Mouse (Mus musculus): ENCODE data around the gene Patl1. TPM values are rescaled to one million over a fixed set of nuclear protein-coding genes. Genes with fewer than 3 reads are reported as not detected.
"Not testable (repeated sequence)": the region's sequence is repeated elsewhere in the genome, so short reads cannot be mapped to it uniquely, and the experiment has no call there.

Patl1 gene
- polyA plus RNA-seq (2015; fragmentation: Nextera tagmentation; extraction: Ambion mirVana): 15.5 and 16.4 TPM in 2 replicates

- Histone ChIP-seq H3K4me3 (peak within 1 kb of the TSS; percentile 92), H3K4me2 (peak within 1 kb of the TSS; percentile 72), H3K27me3 (no peaks in the 10 kb centered on the region), H3K27ac (peak within 1 kb of the TSS; percentile 93), H3K9ac (peak within 1 kb of the TSS; percentile 90), H3K4me1 (peaks cover 9% of the 10 kb centered on the region), H3K36me3 (peaks cover 7% of the 10 kb centered on the region; the same call in 1 of the 2 replicates), H3K9me3 (no peaks in the 10 kb centered on the region)
- ATAC-seq (ENCODE audit: insufficient number of reproducible peaks, low FRiP score, low TSS enrichment, low read depth): peak; percentile 99
- WGBS: under 1% methylated on average over 53 of the region's 53 CpGs
Measured at GRCm38 (mm10) chr19:11912037-11912532, at the start of gene Patl1. Gene Patl1, plus strand, starts transcription at chr19:11912399.

DNA sequence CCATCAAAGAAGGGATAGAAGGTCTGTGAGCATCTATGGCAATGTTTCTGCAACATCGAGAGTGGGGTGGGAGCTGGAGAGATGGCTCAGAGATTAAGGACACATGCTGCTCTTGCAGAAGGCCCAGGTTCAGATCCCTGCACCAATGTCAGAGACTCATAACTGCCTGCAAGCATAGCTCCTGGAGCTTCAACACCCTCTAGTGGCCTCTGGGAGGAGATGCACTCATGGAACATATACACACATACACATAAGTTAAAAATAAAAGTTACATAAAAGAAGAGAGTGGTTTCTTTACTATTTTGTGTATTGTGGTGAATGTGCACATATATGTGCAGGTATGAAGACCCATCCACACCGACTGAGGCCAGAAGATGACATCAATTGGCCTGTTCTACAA lies 44.4 kb upstream of the Patl1 start:
- WGBS: 85% methylated on average over 2 of the region's 2 CpGs
- Histone ChIP-seq H3K27me3 (no peaks in the 10 kb centered on the region), H3K27ac (no peak overlapping the region), H3K4me1 (no peaks in the 10 kb centered on the region), H3K9ac (no peak overlapping the region), H3K36me3 (no peaks in the 10 kb centered on the region), H3K4me3 (no peak overlapping the region), H3K4me2 (no peak overlapping the region), H3K9me3 (no peaks in the 10 kb centered on the region)
- no peak for ATAC-seq (ENCODE audit: insufficient number of reproducible peaks, low FRiP score, low TSS enrichment, low read depth)

GRCm38 (mm10) chr19:11875006-11875405 lies 37.2 kb upstream of the Patl1 start, which contains the start of gene Olfr1419:
Gene Olfr1419, minus strand, starts transcription at chr19:11875106.
- Histone ChIP-seq H3K36me3 (no peaks in the 10 kb centered on the region), H3K4me3 (no peak within 1 kb of the TSS), H3K4me1 (no peaks in the 10 kb centered on the region), H3K9me3 (no peaks in the 10 kb centered on the region), H3K4me2 (no peak within 1 kb of the TSS), H3K9ac (no peak within 1 kb of the TSS), H3K27ac (no peak within 1 kb of the TSS), H3K27me3 (no peaks in the 10 kb centered on the region)
- 31% methylated on average over 1 of the region's 1 CpGs for WGBS
- no peak for ATAC-seq (ENCODE audit: insufficient number of reproducible peaks, low FRiP score, low TSS enrichment, low read depth)

DNA sequence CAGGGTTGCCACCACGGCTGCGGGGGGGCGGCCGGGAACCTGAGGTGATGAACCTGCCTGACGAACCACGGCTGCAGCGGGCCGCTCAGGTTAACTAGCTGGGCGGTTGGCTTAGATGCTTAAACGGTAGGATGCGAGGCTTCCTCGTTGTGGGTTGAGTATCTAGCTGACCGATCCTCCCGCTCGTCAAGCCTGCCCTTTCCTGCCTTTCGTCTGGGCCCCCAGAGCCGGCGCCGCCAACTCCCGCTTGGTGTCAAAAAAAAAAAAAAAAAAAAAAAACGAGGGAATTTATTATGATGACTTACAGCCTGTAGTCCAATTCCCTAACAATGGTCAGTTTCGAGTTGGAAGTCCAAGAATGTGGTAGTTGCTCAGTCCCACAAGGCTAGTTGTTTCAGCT lies 33.8 kb upstream of the Patl1 start:
- WGBS: 55% methylated on average over 21 of the region's 22 CpGs
- not testable (repeated sequence) for H3K9ac ChIP-seq

DNA sequence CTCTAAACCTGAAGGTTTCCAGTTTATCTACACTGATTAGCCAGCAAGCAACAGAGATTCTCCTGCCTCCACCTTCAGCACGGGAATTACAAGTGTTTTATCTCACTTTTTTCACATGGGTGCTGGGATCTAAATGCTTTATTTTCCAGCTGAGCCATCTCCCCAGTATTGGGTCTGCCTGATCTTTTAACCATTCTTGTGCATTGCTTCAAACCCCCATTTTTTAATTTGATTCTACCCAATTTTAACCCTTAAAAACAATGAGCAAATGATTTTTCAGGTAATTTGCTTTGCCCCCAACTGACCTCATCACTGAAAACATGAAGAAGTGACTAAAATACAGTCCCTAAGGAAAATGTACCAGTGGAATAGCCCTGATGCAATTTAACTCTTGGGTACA lies 25.9 kb upstream of the Patl1 start, which contains the start of gene Olfr1420:
Gene Olfr1420 (plus strand): TSS at position 301 of the 400 bp plus-strand sequence.
- no peaks in the 10 kb centered on the region for H3K9me3 ChIP-seq
- H3K36me3 ChIP-seq: no peaks in the 10 kb centered on the region
- no peak for ATAC-seq (ENCODE audit: insufficient number of reproducible peaks, low FRiP score, low TSS enrichment, low read depth)
- no peak within 1 kb of the TSS for H3K9ac ChIP-seq
- H3K4me2 ChIP-seq: no peak within 1 kb of the TSS
- H3K4me1 ChIP-seq: no peaks in the 10 kb centered on the region
- H3K27ac ChIP-seq: no peak within 1 kb of the TSS
- 47% methylated on average over 1 of the region's 1 CpGs for WGBS
- no peaks in the 10 kb centered on the region for H3K27me3 ChIP-seq
- no peak within 1 kb of the TSS for H3K4me3 ChIP-seq

More for the DNA sequence above, 33.8 kb upstream of the Patl1 start:
- not testable (repeated sequence) for H3K27ac ChIP-seq; H3K4me3 ChIP-seq; H3K4me2 ChIP-seq; H3K4me1 ChIP-seq; ATAC-seq (ENCODE audit: insufficient number of reproducible peaks, low FRiP score, low TSS enrichment, low read depth); H3K9me3 ChIP-seq; H3K27me3 ChIP-seq; H3K36me3 ChIP-seq

DNA sequence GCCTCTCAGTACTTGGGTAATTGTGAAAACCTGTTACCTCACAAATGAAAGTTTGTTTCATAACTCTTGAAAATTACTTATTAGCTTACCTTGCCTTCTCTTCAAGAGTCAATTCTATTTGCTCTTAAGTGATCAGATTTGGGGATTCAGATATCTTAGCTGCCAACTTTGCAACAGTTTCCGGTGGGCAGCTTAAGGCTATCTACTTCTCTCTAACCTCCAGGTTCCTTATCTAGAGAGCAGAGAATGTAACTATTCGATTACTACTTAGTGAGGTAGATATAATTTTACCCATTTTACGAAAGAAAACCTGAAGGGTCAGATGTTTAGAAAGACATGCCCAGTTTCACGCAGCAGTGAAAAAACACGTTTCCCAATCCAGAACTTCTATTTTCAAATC lies 1.2 kb upstream of the Patl1 start:
- H3K27ac ChIP-seq: no peak overlapping the region
- ATAC-seq (ENCODE audit: insufficient number of reproducible peaks, low FRiP score, low TSS enrichment, low read depth): no peak
- H3K27me3 ChIP-seq: no peaks in the 10 kb centered on the region
- peaks cover 7% of the 10 kb centered on the region; the same call in 1 of the 2 replicates for H3K36me3 ChIP-seq
- no peak overlapping the region for H3K9ac ChIP-seq
- WGBS: 90% methylated on average over 5 of the region's 5 CpGs
- 0 out of 2 replicates have a peak overlapping the region, but pooled peaks have one; percentile 72 for H3K4me2 ChIP-seq
- peak overlapping the region; percentile 92 for H3K4me3 ChIP-seq
- peaks cover 9% of the 10 kb centered on the region for H3K4me1 ChIP-seq
- H3K9me3 ChIP-seq: no peaks in the 10 kb centered on the region

- peak overlapping the region; percentile 93 for H3K27ac ChIP-seq
- peak overlapping the region; percentile 43 for H3K9ac ChIP-seq
- peak overlapping the region; percentile 72 for H3K4me2 ChIP-seq
- H3K4me3 ChIP-seq: peak overlapping the region; percentile 92
- H3K36me3 ChIP-seq: peaks cover 7% of the 10 kb centered on the region; the same call in 1 of the 2 replicates
- H3K9me3 ChIP-seq: no peaks in the 10 kb centered on the region
- ATAC-seq (ENCODE audit: insufficient number of reproducible peaks, low FRiP score, low TSS enrichment, low read depth): peak; percentile 37; the same call in 1 of the 2 replicates
- 7% methylated on average over 17 of the region's 17 CpGs for WGBS
- H3K4me1 ChIP-seq: peaks cover 9% of the 10 kb centered on the region
- H3K27me3 ChIP-seq: no peaks in the 10 kb centered on the region
Measured at GRCm38 (mm10) chr19:11911603-11912002, 596 bp upstream of the Patl1 start.

GRCm38 (mm10) chr19:11912533-11913121 lies 428 bp downstream of the Patl1 start:
- Histone ChIP-seq H3K27me3 (no peaks in the 10 kb centered on the region), H3K36me3 (peaks cover 7% of the 10 kb centered on the region; the same call in 1 of the 2 replicates), H3K4me3 (peak overlapping the region; percentile 92), H3K4me1 (peaks cover 9% of the 10 kb centered on the region), H3K9me3 (no peaks in the 10 kb centered on the region), H3K4me2 (peak overlapping the region; percentile 57), H3K9ac (peak overlapping the region; percentile 90), H3K27ac (peak overlapping the region; percentile 93)
- ATAC-seq (ENCODE audit: insufficient number of reproducible peaks, low FRiP score, low TSS enrichment, low read depth): peak; percentile 53
- under 1% methylated on average over 41 of the region's 54 CpGs for WGBS

DNA sequence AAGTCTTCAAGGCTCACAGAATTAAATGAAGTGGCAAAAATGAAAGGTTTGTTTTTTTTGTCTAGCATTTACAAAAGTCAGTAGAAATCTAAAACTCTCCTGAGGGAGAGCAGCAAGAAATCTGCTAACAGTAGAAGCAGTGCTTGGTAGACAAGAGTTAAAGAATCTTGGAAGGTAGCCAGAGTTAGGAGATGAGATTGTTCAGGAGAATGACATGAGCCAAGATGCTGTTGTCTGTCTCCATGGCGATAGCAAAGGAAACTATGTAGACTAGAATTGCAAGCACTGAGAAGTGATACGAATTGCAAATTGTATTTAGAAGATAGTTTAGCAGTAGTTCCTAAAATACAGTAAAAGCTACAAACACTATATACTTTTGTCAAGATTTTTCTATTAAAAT lies 3.6 kb downstream of the Patl1 start:
- Histone ChIP-seq H3K9me3 (no peaks in the 10 kb centered on the region), H3K27me3 (no peaks in the 10 kb centered on the region), H3K9ac (no peak overlapping the region), H3K27ac (no peak overlapping the region), H3K36me3 (peaks cover 18% of the 10 kb centered on the region), H3K4me3 (no peak overlapping the region), H3K4me1 (peaks cover 9% of the 10 kb centered on the region), H3K4me2 (no peak overlapping the region)
- no peak for ATAC-seq (ENCODE audit: insufficient number of reproducible peaks, low FRiP score, low TSS enrichment, low read depth)
- WGBS: 35% methylated on average over 2 of the region's 2 CpGs

DNA sequence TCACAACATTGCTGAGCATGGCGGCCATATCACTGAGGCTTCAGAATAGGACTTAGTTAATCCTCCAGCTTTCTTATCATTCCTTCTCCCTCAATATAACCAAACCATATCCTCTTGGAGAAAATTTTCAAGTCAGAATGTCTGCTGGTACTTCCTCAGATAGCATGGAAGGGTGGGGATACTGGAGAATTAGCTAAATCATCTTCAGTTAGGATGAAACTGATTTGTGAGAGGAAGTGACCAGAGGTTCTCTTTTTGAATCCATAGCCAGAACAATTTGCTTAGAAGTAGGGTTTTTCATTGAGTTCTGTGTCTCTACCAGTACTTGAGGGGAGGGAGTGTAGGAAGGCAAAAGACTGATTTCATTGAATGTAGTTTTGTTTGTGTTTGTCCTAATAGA lies 9.9 kb downstream of the Patl1 start:
- no peak overlapping the region for H3K4me3 ChIP-seq
- H3K9ac ChIP-seq: no peak overlapping the region
- no peaks in the 10 kb centered on the region for H3K9me3 ChIP-seq
- H3K27ac ChIP-seq: no peak overlapping the region
- 100% methylated on average over 1 of the region's 1 CpGs for WGBS
- no peaks in the 10 kb centered on the region for H3K4me1 ChIP-seq
- H3K4me2 ChIP-seq: no peak overlapping the region
- peaks cover 54% of the 10 kb centered on the region for H3K36me3 ChIP-seq
- ATAC-seq (ENCODE audit: insufficient number of reproducible peaks, low FRiP score, low TSS enrichment, low read depth): no peak
- no peaks in the 10 kb centered on the region for H3K27me3 ChIP-seq

DNA sequence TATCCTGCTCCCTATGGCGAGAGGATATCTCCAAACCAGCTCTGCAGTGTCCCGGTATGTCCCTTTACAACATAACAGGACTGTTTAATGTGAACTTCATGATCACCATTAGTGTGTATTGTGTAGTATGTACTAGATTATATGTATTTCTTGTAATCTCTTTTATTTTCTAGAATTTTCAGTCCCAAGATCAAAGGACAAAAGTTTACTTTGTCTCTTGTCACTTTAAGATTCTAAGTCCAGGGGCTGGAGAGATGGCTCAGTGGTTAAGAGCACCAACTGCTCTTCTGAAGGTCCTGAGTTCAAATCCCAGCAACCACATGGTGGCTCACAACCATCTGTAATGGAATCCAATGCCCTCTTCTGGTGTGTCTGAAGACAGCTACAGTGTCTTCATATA lies 10.3 kb downstream of the Patl1 start:
- peaks cover 56% of the 10 kb centered on the region for H3K36me3 ChIP-seq
- not testable (repeated sequence) for H3K4me3 ChIP-seq; H3K9ac ChIP-seq; H3K4me1 ChIP-seq; H3K4me2 ChIP-seq; H3K9me3 ChIP-seq; ATAC-seq (ENCODE audit: insufficient number of reproducible peaks, low FRiP score, low TSS enrichment, low read depth); H3K27ac ChIP-seq; H3K27me3 ChIP-seq
- WGBS: 96% methylated on average over 2 of the region's 2 CpGs

- WGBS: 83% methylated on average over 2 of the region's 2 CpGs
- Histone ChIP-seq H3K27ac (no peak overlapping the region), H3K9ac (no peak overlapping the region), H3K27me3 (no peaks in the 10 kb centered on the region), H3K4me1 (no peaks in the 10 kb centered on the region), H3K36me3 (peaks cover 68% of the 10 kb centered on the region), H3K9me3 (no peaks in the 10 kb centered on the region), H3K4me3 (no peak overlapping the region), H3K4me2 (no peak overlapping the region)
- no peak for ATAC-seq (ENCODE audit: insufficient number of reproducible peaks, low FRiP score, low TSS enrichment, low read depth)
Measured at GRCm38 (mm10) chr19:11926380-11926779, 14.2 kb downstream of the Patl1 start.
